Mouse (Mus musculus): ENCODE results near the gene Gm10837. TPM values are rescaled to one million over a fixed set of nuclear protein-coding genes. Genes with fewer than 3 reads are reported as not detected.
A peak's percentile ranks its signal among the peaks of the same experiment; 100 is the strongest.

The Gm10837 gene
- polyA plus RNA-seq, 1 experiment from 2014 or later: 0.36 TPM

GRCm38 (mm10) chr14:122476041-122476821, 14.2 kb upstream of the Gm10837 start:
- Histone ChIP-seq H3K9me3 (no peaks in the 10 kb centered on the region), H3K9ac (peak overlapping the region; percentile 99), H3K4me3 (replicated peaks) (peak overlapping the region; percentile 90), H3K4me2 (peak overlapping the region; percentile 63), H3K27ac (peak overlapping the region; percentile 99), H3K4me1 (peaks cover 52% of the 10 kb centered on the region), H3K36me3 (replicated peaks) (peaks cover 16% of the 10 kb centered on the region; the same call in 1 of the 2 replicates), H3K27me3 (peaks cover 62% of the 10 kb centered on the region)
- under 1% methylated on average over 62 of the region's 62 CpGs for whole genome bisulfite sequencing
- ATAC-seq (ENCODE audit: low FRiP score): no peak

- peaks cover 52% of the 10 kb centered on the region for H3K4me1 ChIP-seq
- no peak for ATAC-seq (ENCODE audit: low FRiP score)
These were observed 13.6 kb upstream of the Gm10837 start for GRCm38 (mm10) chr14:122476822-122477215.

GRCm38 (mm10) chr14:122477261-122477671, 13.1 kb upstream of the Gm10837 start:
- peaks cover 65% of the 10 kb centered on the region for H3K27me3 ChIP-seq

More at GRCm38 (mm10) chr14:122476822-122477215, 13.6 kb upstream of the Gm10837 start:
- no peaks in the 10 kb centered on the region for H3K9me3 ChIP-seq
- WGBS: under 1% methylated on average over 18 of the region's 18 CpGs
- peaks cover 61% of the 10 kb centered on the region for H3K27me3 ChIP-seq
- peak overlapping the region; percentile 90 for H3K4me3 ChIP-seq (replicated peaks)
- H3K27ac ChIP-seq: peak overlapping the region; percentile 99
- peak overlapping the region; percentile 99 for H3K9ac ChIP-seq
- peak overlapping the region; percentile 63 for H3K4me2 ChIP-seq
- peaks cover 16% of the 10 kb centered on the region; the same call in 1 of the 2 replicates for H3K36me3 ChIP-seq (replicated peaks)

DNA sequence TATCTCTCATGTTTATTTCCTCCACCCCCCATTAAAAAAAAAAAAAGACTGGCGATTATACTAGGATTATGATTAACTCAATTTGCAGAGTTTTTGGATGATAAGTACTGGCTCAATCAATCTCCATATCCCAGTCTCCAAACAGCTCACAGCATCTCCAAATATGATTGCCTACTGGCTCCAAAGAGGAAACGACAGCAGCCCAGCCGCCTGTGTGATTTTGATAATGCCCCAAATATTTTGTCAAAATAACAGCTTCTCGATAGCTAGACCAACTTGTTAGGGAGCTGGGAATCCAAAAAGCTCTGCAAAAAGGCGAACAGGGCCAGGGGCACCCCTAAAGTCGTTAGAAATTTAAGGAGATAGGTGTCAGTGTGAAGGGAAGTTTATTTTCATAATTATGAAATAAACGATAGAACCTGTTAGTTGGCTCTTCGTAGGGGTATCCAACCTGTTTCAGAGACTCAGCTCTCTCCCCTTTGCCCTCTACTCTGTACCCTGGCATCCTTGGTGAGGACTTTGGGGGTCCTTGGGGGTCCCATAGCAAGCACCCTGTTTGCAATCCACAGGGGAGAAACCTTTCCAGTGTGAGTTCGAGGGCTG, 12.3 kb upstream of the Gm10837 start:
- WGBS: 1% methylated on average over 9 of the region's 9 CpGs
- peak overlapping the region; percentile 90 for H3K4me3 ChIP-seq (replicated peaks)
- H3K9me3 ChIP-seq: no peaks in the 10 kb centered on the region
- H3K36me3 ChIP-seq (replicated peaks): peaks cover 16% of the 10 kb centered on the region; the same call in 1 of the 2 replicates
- peak overlapping the region; percentile 63 for H3K4me2 ChIP-seq
- peaks cover 68% of the 10 kb centered on the region for H3K27me3 ChIP-seq
- ATAC-seq (ENCODE audit: low FRiP score): no peak
- peaks cover 65% of the 10 kb centered on the region for H3K4me1 ChIP-seq
- peak overlapping the region; percentile 99 for H3K9ac ChIP-seq
- H3K27ac ChIP-seq: peak overlapping the region; percentile 99

More at GRCm38 (mm10) chr14:122477261-122477671, 13.1 kb upstream of the Gm10837 start:
- H3K9ac ChIP-seq: peak overlapping the region; percentile 99
- 0% methylated on average over 20 of the region's 20 CpGs for WGBS
- no peak for ATAC-seq (ENCODE audit: low FRiP score)
- peak overlapping the region; percentile 90 for H3K4me3 ChIP-seq (replicated peaks)
- H3K36me3 ChIP-seq (replicated peaks): peaks cover 16% of the 10 kb centered on the region; the same call in 1 of the 2 replicates
- H3K4me1 ChIP-seq: peaks cover 57% of the 10 kb centered on the region
- H3K9me3 ChIP-seq: no peaks in the 10 kb centered on the region
- H3K4me2 ChIP-seq: peak overlapping the region; percentile 63
- peak overlapping the region; percentile 99 for H3K27ac ChIP-seq

GRCm38 (mm10) chr14:122478574-122479011, 11.8 kb upstream of the Gm10837 start:
- H3K27me3 ChIP-seq: peaks cover 68% of the 10 kb centered on the region
- H3K36me3 ChIP-seq (replicated peaks): peaks cover 16% of the 10 kb centered on the region; the same call in 1 of the 2 replicates
- H3K9me3 ChIP-seq: no peaks in the 10 kb centered on the region
- H3K4me1 ChIP-seq: peaks cover 62% of the 10 kb centered on the region
- peak overlapping the region; percentile 63 for H3K4me2 ChIP-seq
- peak overlapping the region; percentile 90 for H3K4me3 ChIP-seq (replicated peaks)
- no peak for ATAC-seq (ENCODE audit: low FRiP score)
- WGBS: under 1% methylated on average over 22 of the region's 22 CpGs
- peak overlapping the region; percentile 99 for H3K9ac ChIP-seq
- peak overlapping the region; percentile 99 for H3K27ac ChIP-seq

DNA sequence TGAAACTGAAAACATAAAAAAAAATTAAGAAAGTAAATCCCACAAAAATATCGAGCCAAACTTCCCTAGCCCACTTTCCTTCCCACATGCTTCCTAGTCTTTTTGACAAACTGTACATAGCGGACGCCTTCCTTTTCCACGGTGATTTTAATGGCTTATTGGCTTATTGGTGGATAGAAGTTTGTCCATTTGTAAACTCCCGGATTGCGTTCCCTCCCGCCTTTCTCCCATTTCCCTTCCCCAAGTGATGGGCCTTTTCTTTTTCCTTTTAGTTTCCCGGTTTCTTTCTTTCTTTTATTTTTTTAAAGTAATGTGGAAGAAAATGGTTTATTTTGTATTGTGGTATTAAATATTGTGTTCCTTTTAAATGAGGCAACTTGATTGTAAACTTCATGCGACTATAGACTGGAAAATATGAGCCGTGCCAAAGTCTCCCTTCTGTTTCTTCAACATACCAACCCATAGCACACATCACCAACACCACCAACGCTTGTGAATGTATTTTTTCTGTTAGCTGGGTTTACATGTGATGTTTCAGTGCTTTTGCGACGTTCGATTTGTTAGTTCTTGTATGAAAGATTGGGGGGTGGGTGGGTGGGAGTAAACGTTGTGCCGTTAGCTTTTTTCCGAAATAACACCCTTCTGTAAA, 10.8 kb upstream of the Gm10837 start:
- Histone ChIP-seq H3K4me2 (peak overlapping the region; percentile 63), H3K9ac (peak overlapping the region; percentile 58), H3K9me3 (no peaks in the 10 kb centered on the region), H3K4me3 (replicated peaks) (peak overlapping the region; percentile 90), H3K27me3 (peaks cover 68% of the 10 kb centered on the region), H3K27ac (peak overlapping the region; percentile 61; the same call in 1 of the 2 replicates), H3K4me1 (peaks cover 61% of the 10 kb centered on the region), H3K36me3 (replicated peaks) (peaks cover 16% of the 10 kb centered on the region; the same call in 1 of the 2 replicates)
- WGBS: 11% methylated on average over 17 of the region's 17 CpGs
- no peak for ATAC-seq (ENCODE audit: low FRiP score)

DNA sequence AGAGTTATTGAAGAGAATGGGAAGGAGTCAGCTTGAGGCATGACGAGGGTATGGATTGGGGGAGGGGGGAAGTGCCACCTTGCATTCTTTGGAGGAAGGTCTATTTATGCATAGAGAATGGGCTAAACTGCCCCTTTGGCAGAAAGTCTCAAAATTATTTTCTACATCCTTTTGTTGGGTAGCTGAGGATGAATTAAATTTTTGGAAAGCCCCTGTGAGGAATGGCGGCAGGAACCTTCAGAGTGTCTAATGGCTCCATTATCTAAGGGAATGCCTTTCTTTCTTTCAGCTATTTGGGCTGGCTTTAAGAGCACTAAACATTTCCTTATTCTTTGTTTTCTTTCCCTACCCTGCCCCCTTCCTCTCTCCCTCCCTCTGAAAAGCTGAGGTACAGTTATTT, 10.0 kb upstream of the Gm10837 start:
- peaks cover 16% of the 10 kb centered on the region; the same call in 1 of the 2 replicates for H3K36me3 ChIP-seq (replicated peaks)
- no peak for ATAC-seq (ENCODE audit: low FRiP score)
- peak overlapping the region; percentile 90 for H3K4me3 ChIP-seq (replicated peaks)
- H3K27me3 ChIP-seq: peaks cover 71% of the 10 kb centered on the region
- peak overlapping the region; percentile 66; the same call in 1 of the 2 replicates for H3K27ac ChIP-seq
- H3K4me2 ChIP-seq: peak overlapping the region; percentile 63
- H3K9ac ChIP-seq: peak overlapping the region; percentile 55
- peaks cover 61% of the 10 kb centered on the region for H3K4me1 ChIP-seq
- WGBS: 2% methylated on average over 2 of the region's 2 CpGs
- no peaks in the 10 kb centered on the region for H3K9me3 ChIP-seq

DNA sequence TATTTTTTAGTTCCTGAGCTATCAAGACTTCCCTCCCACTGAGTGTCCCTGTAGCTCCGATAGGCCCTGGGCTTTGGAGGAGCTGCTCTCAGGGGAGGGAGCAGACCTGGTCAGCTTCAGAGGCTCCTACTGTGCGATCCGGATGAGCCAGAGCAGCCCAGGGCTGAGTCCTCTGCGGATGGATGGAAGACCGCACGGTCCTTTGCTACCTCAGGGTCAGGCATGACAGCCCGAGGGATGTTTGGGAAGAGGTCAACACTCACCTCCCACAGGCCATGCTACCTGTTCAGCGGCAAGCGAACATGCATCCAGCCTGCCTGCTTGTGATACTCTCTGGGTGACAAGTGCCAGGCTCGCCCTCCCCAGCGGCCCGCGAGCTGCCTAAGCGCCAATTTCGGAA, 9.2 kb upstream of the Gm10837 start:
- peak overlapping the region; percentile 88 for H3K27ac ChIP-seq
- H3K9ac ChIP-seq: peak overlapping the region; percentile 55
- no peaks in the 10 kb centered on the region for H3K9me3 ChIP-seq
- peaks cover 58% of the 10 kb centered on the region for H3K4me1 ChIP-seq
- peaks cover 15% of the 10 kb centered on the region; the same call in 1 of the 2 replicates for H3K36me3 ChIP-seq (replicated peaks)
- H3K27me3 ChIP-seq: peaks cover 69% of the 10 kb centered on the region
- ATAC-seq (ENCODE audit: low FRiP score): peak; percentile 40
- 8% methylated on average over 15 of the region's 15 CpGs for WGBS
- H3K4me3 ChIP-seq (replicated peaks): peak overlapping the region; percentile 90
- peak overlapping the region; percentile 63 for H3K4me2 ChIP-seq

GRCm38 (mm10) chr14:122482081-122483023, 8.0 kb upstream of the Gm10837 start:
- WGBS: 2% methylated on average over 38 of the region's 38 CpGs
- peak overlapping the region; percentile 88 for H3K27ac ChIP-seq
- H3K9ac ChIP-seq: peak overlapping the region; percentile 55
- H3K4me3 ChIP-seq (replicated peaks): peak overlapping the region; percentile 90
- H3K36me3 ChIP-seq (replicated peaks): peaks cover 10% of the 10 kb centered on the region; the same call in 1 of the 2 replicates
- H3K9me3 ChIP-seq: no peaks in the 10 kb centered on the region
- H3K4me1 ChIP-seq: peaks cover 56% of the 10 kb centered on the region
- ATAC-seq (ENCODE audit: low FRiP score): peak; percentile 18
- H3K4me2 ChIP-seq: peak overlapping the region; percentile 63
- peaks cover 66% of the 10 kb centered on the region for H3K27me3 ChIP-seq

GRCm38 (mm10) chr14:122483024-122483385, 7.4 kb upstream of the Gm10837 start:
- Histone ChIP-seq H3K36me3 (replicated peaks) (peaks cover 9% of the 10 kb centered on the region; the same call in 1 of the 2 replicates), H3K27me3 (peaks cover 67% of the 10 kb centered on the region), H3K9ac (peak overlapping the region; percentile 55), H3K4me3 (replicated peaks) (peak overlapping the region; percentile 90), H3K9me3 (no peaks in the 10 kb centered on the region), H3K4me2 (peak overlapping the region; percentile 63), H3K4me1 (peaks cover 54% of the 10 kb centered on the region), H3K27ac (peak overlapping the region; percentile 88)
- no peak for ATAC-seq (ENCODE audit: low FRiP score)
- WGBS: 3% methylated on average over 5 of the region's 5 CpGs
